Mouse (Mus musculus): Measurements from ENCODE around the gene Clec16a.

The Clec16a gene

DNA sequence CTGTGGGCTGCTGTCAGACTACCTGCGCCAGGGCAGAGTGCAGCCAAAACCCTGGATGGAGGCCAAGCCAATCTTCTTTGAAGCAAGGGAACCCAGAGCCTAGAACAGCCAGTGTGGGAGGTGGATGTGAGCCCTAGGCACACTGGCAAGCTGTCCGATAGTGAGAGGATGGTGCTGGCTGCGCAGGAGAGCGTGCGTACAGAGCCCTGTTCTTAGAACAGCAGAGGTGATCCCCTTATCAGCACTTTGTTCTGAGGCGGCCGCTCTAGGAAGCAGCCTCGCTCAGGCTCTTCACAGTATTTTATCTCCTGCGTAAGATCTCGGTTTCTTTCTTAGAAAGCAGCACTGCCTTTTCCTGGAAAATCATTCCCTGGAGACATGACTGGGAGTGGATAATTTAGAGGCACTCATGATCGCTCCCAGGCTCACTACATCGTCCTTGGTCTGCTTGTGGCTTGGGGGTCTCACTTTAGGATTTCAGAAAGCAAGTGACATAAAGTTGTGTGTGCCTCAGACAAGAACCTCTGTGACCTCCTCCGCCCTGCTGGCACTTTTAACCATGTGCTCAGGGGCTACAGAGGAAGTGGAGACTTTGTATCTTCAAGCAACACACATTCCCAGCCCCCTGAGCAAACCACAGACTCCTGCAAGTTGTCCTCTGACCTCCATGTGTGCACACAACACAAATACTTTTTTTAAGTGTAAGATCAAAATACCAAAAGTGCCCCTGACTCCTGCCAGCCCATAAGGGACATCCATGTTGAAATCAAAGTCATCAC, 94.2 kb downstream of the Clec16a start:
- in situ Hi-C loops (cut with MboI, MseI) = no loop called here

DNA sequence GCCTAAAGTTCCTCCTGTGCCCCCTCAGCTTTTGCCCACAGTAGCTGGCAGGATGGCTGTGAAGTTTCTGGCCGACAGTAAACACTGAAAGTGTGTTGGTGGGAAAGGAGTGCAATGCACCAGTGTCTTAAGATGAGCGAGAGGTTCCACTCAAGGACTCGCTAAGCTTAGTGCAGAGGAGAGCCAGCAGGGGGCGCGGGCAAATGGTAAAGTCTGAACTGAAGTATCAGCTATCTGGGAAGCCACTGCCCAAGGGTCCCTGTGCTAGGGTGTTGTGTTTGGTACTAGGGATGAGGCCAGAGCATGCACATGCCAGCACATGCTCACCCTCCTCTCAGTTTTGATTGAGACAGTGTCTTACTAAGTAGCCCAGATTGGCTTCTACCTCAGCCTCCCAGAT, 94.9 kb downstream of the Clec16a start:
- in situ Hi-C loops (cut with MboI, MseI) = no loop called here

DNA sequence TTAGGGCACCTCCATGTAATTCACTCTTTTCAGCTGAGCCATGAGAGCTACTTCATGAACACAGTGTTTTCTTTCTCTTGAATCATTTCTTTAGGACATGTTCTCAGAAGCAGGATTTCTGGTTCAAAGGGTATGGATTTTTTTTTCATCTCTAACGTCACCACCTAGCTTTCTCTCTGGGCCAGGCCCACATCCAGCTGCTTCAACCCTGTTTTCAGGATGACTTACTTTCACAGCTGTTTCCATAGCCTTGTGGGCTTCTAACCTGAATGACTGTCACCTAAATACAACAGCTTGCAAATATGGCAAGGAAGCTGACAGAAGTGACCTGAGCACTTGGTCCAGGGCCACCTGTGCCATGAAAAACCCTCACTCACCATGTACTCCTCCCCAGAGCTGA, 96.0 kb downstream of the Clec16a start:
- in situ Hi-C loops (cut with MboI, MseI) = no loop called here

DNA sequence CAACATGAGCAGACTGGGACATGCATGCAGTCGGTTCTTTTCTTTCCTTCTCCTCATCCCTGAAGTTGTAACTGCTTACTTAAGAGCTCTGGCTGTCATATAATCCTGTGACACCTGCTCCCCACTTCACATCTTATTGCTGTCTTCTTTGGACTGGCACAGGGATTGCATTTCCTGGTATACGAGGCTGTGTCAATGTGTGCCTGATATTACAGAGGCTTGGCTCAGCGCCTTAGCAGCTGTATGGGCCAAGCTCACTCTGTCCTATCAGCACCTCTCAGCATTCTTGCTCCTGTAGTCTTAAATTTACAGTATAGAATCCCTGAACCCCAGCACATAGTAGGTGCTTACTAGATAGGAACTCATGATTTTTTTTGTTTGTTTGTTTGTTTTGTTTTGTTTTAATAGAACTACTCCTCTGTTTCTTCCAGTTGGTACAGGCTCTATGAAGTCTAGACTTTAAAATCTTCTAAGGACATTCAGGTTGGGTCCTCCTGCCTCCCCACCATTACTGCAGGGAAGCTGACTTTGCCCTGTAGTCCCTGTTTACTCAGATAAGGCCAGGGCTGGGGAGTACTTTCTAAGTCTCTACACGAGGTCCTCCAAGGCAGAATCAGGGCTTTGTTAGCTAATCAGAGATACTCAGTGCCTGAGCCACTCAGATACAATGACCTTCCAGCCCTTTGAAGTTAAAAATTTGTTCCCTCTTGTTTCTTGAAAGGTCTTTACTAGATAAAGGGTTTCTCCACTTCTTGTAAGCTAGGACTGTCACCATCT, 97.9 kb downstream of the Clec16a start:
- in situ Hi-C loops (cut with MboI, MseI) = no loop called here

DNA sequence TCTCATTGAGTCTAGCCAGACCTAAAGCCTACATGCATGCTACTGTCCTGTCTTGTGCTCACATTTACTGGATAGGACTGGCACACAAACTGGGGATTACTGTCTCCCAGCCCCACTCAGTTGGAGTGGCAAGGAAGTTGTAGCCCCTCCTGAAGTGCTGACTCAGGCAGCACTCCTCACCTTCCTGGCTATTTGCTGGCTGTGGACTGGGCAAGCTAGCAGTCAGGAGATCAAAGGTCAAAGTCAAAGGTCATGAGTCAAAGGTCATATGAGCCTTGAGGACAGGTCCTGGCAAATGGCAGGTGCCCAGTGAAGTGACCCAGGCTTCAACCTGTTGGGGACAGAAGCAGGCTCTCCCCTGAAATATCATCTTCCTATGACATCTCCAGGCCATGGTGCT, 99.1 kb downstream of the Clec16a start:
- in situ Hi-C loops (cut with MboI, MseI) = no loop called here

DNA sequence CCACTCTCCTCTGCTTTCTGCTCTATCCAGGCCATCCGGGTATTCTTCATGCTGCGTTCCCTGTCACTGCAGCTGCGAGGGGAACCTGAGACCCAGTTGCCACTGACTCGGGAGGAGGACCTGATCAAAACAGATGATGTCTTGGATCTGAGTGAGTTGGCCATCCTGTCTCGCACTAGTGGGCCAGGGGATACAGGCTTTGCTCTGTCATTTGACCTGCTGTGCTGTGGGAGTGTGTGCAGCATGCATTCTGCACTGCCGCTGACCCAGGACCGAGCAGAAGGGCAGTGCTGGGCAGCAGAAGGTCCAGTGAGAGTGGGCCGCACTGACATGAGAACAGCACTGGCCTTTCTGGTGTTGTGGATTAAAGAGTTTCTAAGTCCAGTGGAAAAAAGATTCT, 99.6 kb downstream of the Clec16a start:
- in situ Hi-C loops (cut with MboI, MseI) = no loop called here

DNA sequence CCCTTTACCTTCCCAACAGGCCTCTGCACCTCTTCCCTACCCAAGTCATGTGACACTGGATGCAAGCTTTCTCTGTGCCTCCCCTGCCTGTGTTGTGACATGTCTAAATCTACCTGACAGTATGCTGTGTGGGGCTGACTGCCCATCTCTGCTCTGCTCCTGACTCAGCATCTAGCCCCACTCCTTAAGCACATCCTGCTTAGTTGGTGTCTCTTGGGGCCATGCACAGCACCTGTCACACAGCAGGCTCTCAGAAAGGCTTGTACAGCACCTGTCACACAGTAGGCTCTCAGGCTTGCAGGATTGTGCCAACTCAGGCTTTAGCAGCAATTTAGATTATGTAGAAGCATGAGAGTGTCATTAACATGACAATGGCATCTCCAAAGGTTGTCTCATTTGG, 106.7 kb downstream of the Clec16a start:
- in situ Hi-C loops (cut with MboI, MseI) = no loop called here

DNA sequence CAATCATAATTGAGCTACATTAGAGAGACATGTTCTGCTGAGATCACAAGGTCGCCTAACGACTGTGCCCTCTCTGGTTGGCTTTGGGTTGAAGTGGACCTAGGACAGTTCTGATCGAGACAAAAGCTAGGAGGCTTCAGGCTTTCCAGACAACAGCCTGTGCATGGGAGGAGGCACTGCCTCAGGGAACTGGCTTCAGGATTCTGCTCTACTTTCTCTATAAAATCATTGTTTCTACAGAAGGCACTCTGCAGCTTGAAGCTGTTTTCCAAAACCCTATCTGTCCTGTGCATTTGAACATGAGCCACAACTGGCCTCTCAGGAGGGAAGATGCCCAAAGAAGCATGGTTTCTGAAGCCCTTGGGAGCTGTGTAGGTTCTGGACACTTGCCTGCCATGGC, 107.8 kb downstream of the Clec16a start:
- in situ Hi-C loops (cut with MboI, MseI) = no loop called here

DNA sequence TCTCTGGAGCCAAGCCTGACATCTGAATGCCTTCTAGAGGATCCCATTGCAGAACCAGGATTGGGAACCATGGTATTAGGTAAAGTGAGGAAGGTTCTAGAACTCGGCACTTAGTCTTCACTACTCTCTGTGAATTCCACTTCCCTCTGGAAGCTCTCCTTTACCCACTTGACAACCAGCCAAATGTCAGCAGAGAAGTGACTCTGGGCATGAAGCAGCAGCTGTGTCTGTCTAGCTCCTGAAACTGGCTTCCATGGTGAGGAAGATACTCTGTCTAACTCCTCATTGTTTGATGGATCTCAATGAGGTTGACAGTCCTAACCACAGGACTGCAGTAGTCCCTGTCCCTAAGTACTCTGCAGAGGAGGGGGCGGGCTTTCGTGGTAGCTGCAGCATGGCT, 110.1 kb downstream of the Clec16a start:
- in situ Hi-C loops (cut with MboI, MseI) = no loop called here

DNA sequence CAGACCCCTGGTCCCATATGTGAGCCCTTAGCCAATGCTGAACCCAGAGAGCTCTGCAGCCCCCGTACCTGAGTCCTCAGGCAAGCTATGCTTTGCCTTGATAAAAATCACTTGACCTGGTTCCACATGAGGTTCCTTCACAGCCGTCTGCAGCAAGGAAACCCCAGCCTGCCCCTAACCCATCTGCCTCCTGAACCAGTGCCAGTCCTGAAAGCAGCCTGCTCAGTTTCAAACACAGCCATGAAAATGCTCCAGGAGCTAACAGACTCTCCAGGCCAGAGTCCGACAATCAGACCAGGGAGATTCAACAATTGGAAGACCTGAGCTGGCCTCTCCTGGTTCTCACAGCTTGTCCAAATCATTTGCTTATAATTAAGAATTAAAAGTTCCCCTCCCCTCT, 110.8 kb downstream of the Clec16a start:
- in situ Hi-C loops (cut with MboI, MseI) = no loop called here

DNA sequence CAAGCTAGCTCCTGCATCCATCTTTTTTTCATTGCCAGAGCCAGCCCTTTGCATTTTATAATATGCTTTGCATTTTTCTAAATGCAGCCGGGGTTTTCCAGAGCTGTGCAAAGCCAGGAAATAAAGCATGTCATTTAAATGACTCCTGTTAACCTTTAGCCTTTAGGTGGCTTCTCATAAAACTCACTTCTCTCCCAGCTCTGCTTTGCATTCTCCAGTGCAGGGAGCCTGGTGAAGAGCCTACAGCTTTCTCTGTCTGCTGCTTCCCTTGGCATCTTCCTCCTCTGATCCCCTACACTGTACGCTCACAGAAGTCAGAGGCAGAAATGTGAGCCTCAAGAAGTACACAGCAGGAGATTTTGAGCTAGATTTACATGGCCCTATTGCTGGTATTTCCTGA, 111.3 kb downstream of the Clec16a start:
- in situ Hi-C loops (cut with MboI, MseI) = no loop called here

DNA sequence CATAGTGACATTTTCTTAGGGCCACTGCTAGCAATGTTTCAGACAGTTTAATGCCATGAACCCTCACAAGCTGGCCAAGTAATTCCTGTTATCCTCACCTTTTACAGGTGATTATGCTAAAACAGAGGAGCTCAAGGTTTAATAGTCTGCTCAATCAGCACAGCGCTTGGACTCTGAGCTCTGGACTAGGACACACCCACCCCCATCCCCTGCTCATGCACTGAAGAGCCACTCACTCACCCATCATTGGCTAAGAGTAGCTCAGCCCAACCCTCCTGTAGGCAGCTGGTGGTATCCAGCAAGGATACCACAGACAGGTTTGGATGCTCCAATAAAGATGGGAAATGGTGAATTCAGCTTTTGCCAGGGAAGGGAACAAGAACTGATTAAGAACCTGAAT, 111.8 kb downstream of the Clec16a start:
- in situ Hi-C loops (cut with MboI, MseI) = no loop called here

DNA sequence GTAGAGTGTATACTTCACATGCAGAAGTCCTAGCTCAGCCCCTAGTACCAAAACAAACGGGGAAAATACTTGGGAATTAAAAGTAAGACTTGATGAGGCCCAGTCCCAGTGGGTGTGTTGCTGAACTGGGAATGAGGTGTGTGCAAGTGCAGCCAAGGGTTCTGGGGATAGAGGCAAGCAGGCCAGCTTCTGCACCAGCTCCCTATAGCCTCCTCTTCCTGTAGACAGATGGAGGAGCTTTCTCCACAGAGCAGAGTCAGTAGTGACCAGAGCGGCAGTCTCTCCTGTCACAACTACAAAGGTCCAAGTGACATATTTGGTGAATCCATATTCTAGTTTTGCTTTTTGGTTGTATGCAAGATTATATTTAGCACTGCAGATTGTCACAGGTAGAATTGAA, 114.1 kb downstream of the Clec16a start:
- in situ Hi-C loops (cut with MboI, MseI) = no loop called here

DNA sequence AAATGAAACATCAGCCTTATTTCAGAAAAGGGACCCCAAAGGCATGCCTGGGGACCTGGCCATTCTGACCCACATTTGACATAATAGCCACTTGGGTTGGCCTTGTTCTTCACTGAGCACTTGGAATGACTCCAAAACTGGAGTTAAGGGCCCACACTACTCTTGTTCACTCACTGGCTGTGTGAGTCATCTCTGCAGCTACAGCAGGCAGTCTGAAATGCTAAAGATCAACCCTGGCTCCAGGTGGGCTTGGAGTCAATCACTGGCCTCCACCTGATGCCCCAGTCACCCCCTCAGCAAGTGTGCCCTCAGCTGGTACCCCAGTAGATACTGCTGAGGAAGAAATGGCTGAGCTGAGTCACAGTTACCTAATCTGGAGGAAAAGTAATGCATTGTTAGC, 115.4 kb downstream of the Clec16a start:
- in situ Hi-C loops (cut with MboI, MseI) = loop anchor here in 1 of 2 experiments (5.0 kb wide), 1 partner anchor 112 kb away; no protein-coding TSS in a partner anchor

DNA sequence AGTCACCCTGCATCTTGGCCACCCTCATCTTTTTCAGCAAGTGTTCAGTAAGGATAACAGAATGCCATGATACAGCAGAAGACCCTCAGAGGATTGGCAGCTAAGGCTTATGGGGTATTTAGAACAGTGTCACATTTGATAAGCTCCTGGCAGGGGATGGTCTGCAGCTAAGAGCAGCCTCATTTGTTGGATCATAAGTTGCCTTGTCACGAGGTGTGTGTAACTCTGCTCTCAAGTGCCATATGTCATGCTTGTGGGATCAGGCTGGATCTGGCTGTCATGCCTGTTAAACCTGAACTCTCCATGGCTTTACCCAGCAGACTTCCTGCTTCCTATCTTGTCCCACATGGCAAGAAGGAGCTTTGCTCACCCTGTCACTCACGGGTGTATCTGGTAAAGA, 116.2 kb downstream of the Clec16a start:
- in situ Hi-C loops (cut with MboI, MseI) = loop anchor here in 1 of 2 experiments (5.0 kb wide), 1 partner anchor 111 kb away; no protein-coding TSS in a partner anchor

DNA sequence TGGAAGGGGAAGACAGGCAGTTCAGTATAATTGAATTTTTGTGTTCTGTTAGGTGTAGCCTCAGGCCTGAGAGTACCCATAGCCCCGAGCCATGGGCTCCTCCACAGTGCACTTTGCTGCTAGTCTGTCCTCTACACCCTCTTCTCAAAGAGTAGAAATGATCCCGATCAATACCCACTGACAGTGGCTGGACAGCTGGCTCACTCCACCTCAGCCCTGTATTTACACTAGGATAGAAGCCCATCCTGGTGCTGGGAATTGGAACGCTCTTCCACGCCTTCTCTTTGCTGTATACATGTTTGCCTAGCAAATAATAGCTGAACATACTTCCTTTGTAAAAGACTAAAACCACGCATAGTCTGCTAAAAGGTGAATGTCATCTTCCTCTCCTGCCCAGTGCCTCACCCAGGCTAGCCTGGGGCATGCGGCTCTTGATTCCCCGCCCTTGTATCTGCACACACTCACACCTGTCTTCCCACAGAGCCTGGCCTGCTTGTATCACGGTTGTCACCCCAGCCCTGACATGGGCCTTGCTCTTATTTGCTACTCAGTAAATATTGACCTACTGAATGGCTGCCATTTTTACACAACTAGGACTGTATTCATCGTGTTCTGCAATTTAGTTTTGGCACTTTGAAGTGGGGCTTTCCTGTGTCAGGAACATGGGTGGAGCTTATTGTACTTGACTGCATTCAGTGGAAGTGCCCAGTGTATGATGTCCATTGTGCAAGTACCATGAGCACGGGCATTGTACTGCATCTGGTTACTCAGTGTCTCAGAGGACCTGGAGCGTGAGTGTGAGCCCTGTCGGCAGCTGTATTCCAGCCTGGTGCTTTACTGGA, 119.0 kb downstream of the Clec16a start:
- in situ Hi-C loops (cut with MboI, MseI) = loop anchor here in 1 of 2 experiments (5.0 kb wide), 1 partner anchor 108 kb away; no protein-coding TSS in a partner anchor

DNA sequence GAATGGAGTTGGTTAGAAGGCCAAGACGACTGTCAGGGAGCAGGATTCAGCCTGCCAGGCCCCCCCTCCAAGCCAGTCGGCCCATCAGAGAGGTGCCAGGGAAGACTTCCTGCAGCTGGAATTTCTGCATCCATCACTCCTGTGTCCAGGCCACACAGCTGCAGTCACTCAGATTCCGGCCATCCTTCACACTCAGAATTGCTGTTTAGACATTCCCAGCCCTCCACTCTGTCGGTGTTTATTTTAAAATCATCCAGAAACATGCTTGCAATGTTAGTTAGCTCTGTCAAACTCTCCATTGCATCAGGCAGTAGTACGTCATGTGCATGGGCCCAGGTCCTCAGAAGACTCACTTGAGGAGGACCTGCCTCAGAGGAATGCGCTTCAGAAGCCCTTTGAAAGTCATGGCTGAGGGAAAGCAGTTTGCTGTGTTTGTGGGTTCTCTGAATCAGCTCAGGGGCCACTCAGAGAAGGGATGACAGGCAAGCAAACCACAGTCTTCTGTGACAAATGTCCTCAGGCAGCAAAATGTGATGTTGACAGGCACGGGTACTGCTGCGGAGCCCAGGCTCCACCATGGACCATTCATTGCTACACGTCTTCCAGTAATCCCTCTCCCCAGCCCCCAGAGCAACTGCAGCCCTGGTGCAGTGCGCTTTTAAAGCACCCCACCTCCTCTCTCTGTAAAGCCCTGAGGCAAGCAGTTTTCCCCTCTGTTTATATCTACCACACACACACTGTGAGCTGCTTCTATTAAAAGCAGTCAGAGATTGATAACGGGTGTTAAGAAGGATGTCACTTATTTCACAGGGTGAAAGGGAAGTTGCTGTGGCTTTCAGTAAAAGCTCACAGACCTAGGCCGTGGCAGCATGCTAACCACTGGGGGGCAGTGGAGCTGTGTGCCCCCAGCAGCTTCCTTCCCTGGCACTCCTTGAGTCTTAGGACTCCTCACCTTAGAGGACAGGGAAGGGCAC, 120.1 kb downstream of the Clec16a start:
- in situ Hi-C loops (cut with MboI, MseI) = loop anchor here (5.0 kb wide), 2 partner anchors 107 to 117 kb away; no protein-coding TSS in a partner anchor

DNA sequence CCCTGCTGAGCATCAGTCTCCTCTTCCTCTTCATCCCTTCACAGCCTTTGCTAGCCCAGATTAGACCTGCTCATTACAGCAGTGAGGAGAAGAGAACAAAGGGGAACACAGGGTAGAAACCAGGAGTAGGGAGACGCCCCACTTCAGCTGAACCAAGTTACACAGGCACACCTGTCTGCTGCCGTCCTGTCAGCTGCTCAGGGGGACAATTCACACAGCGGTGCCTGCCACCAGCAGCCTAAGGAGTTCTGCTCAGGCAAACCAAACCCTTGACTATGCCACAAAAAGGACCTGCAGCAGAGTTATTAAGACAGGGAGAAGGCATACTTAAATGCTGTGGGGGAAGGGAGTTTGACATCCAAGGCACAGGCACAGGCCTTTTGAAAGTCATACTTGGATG, 121.6 kb downstream of the Clec16a start:
- in situ Hi-C loops (cut with MboI, MseI) = loop anchor here in 1 of 2 experiments (5.0 kb wide), 1 partner anchor 116 kb away; no protein-coding TSS in a partner anchor

DNA sequence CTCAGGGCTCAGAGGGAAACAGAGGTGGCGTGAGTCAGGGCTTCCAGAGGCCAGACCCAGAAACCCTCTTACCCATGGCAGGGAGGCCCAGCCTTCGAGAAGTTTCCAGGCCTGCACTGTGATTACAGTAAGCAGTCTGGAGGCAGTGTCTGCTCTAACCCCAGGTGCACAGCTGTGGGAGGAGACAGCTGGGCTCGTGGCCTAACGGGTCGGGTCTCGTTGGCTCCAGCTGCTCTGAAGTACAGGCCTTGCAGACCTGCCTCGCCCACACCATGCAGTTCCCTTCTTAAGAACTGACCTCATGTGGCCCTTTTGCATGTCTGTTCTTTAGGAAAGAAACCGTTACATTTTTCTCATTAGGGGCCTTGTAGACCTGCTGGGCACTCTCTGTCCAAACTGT, 123.3 kb downstream of the Clec16a start:
- in situ Hi-C loops (cut with MboI, MseI) = loop anchor here in 1 of 2 experiments (5.0 kb wide), 1 partner anchor 114 kb away; no protein-coding TSS in a partner anchor

DNA sequence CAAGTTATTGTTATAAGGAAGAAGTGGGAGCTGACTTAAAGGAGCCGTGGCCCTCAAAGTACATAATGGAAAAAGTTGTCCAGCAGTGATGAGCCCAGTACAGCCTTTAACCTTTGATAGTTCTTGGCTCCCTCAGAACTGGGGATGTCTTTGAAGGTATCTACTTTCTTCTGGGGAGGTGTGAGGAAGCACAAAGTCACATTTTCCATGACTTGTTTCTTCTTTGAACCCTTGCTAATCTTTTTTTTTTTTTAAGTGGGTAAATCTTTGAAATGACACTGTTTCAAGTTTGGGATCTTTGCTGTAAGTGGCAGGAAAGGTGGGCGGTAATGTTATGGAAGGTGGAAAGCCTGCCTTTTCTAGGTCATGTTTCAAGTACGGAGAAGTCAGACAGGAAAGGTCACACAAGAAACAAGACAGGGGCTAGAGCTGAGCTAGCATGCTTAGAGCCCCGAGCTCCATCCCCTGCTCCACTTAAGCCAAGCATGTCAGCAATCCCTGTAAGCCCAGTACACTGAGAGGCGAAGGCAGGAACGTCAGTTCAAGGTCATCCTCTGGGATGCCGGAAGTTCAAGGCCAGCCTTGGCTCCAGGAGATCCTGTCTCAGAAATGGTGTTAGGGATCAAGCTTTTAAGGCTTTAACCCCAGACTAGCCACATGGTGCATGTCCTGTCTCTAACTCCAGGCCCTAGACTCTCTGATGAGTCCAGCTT, 124.0 kb downstream of the Clec16a start:
- in situ Hi-C loops (cut with MboI, MseI) = loop anchor here in 1 of 2 experiments (5.0 kb wide), 1 partner anchor 113 kb away; no protein-coding TSS in a partner anchor

All from T-helper 17 cell (primary cell).